Mouse (Mus musculus) testis, adult 2 months (tissue): Measurements from ENCODE around the gene Tbck.

Experiments
- CTCF ChIP-seq: fragments of 200-500 bp; IDR thresholded peaks from 2 replicates; pipeline ENCODE4 v1.5.1; 2012; ENCODE audit warnings: low read depth, mild to moderate bottlenecking, inconsistent platforms, low read length, moderate library complexity; ENCODE audit not compliant: control insufficient read depth, insufficient read depth, insufficient replicate concordance
- POLR2A ChIP-seq: fragments of 200-500 bp; IDR thresholded peaks from 2 replicates; pipeline ENCODE4 v1.6.1; 2012; ENCODE audit warnings: low read depth, mild to moderate bottlenecking, inconsistent platforms, low read length, moderate library complexity; ENCODE audit not compliant: control insufficient read depth

- TF ChIP-seq POLR2A (no peak), CTCF (no peak)
Measured at GRCm38 (mm10) chr3:132646814-132647213, 37.1 kb upstream of the Tbck start.
